Mouse (Mus musculus) thymus, postnatal 36 days (tissue): ENCODE results near the gene Ppp1r12b.

ENCODE experiments used
- DNase-seq, 2 experiments: peaks; one replicate each; pipeline ENCODE4 v3.0.0; 2022; ENCODE audit warnings: mixed read lengths in 2 of 2

The Ppp1r12b gene

GRCm38 (mm10) chr1:134790716-134791439 is 164.9 kb downstream of the Ppp1r12b start:
- DNase-seq: no peak

GRCm38 (mm10) chr1:134788096-134788495 is 167.6 kb downstream of the Ppp1r12b start:
- no peak for DNase-seq

- no peak for DNase-seq
Observed at GRCm38 (mm10) chr1:134784911-134785310, 170.8 kb downstream of the Ppp1r12b start.

GRCm38 (mm10) chr1:134784481-134784880 is 171.3 kb downstream of the Ppp1r12b start:
- DNase-seq: no peak

- DNase-seq: no peak
Observed at GRCm38 (mm10) chr1:134783958-134784357, 171.8 kb downstream of the Ppp1r12b start.

GRCm38 (mm10) chr1:134782797-134783196 is 172.9 kb downstream of the Ppp1r12b start:
- no peak for DNase-seq

- peak; percentile 34 to 43 for DNase-seq
Observed at GRCm38 (mm10) chr1:134777936-134778548, 177.7 kb downstream of the Ppp1r12b start.

GRCm38 (mm10) chr1:134777201-134777885 is 178.4 kb downstream of the Ppp1r12b start:
- DNase-seq: no peak

GRCm38 (mm10) chr1:134775631-134776030 is 180.1 kb downstream of the Ppp1r12b start:
- no peak for DNase-seq

- no peak for DNase-seq
Observed at GRCm38 (mm10) chr1:134774728-134775287, 180.9 kb downstream of the Ppp1r12b start.

GRCm38 (mm10) chr1:134774247-134774646 is 181.5 kb downstream of the Ppp1r12b start:
- no peak for DNase-seq

GRCm38 (mm10) chr1:134773256-134773655 is 182.5 kb downstream of the Ppp1r12b start:
- DNase-seq: no peak

- no peak for DNase-seq
Observed at GRCm38 (mm10) chr1:134772821-134773220, 182.9 kb downstream of the Ppp1r12b start.

- no peak for DNase-seq
Observed at GRCm38 (mm10) chr1:134771999-134772398, 183.7 kb downstream of the Ppp1r12b start.

GRCm38 (mm10) chr1:134771353-134771752 is 184.4 kb downstream of the Ppp1r12b start:
- DNase-seq: no peak

- no peak for DNase-seq
Observed at GRCm38 (mm10) chr1:134770312-134770711, 185.4 kb downstream of the Ppp1r12b start.

- DNase-seq: no peak
Observed at GRCm38 (mm10) chr1:134766448-134766847, 189.3 kb downstream of the Ppp1r12b start.

GRCm38 (mm10) chr1:134764831-134765458 is 190.8 kb downstream of the Ppp1r12b start:
- DNase-seq: no peak

- no peak for DNase-seq
Observed at GRCm38 (mm10) chr1:134763776-134764438, 191.8 kb downstream of the Ppp1r12b start.

- no peak for DNase-seq
Observed at GRCm38 (mm10) chr1:134763250-134763649, 192.5 kb downstream of the Ppp1r12b start.

- no peak for DNase-seq
Observed at GRCm38 (mm10) chr1:134761534-134761933, 194.2 kb downstream of the Ppp1r12b start.

GRCm38 (mm10) chr1:134760642-134761041 is 195.1 kb downstream of the Ppp1r12b start:
- DNase-seq: no peak
